8 mouse cellular contexts compared by ENCODE assay signal in genomic region chr5:138116255-138117198, GRCm38 (mm10). TPM values are rescaled to one million over a fixed set of nuclear protein-coding genes. Genes with fewer than 3 reads are reported as not detected.
A peak's percentile ranks its signal among the peaks of the same experiment; 100 is the strongest.
DNase-seq lines count a peak whose midpoint lies in the region; ATAC-seq lines count a peak whose summit lies in the region.

Zscan21 (plus strand) TSS chr5:138116903.

- no peaks in the 10 kb centered on the region for H3K9me3 ChIP-seq in hindbrain, embryonic 12.5 days (replicated peaks)

- H3K4me2 ChIP-seq in hindbrain, embryonic 12.5 days (replicated peaks), result peak within 1 kb of the TSS; percentile 73

- WGBS in hindbrain, embryonic 12.5 days, result 7% methylated on average over 38 of the region's 38 CpGs

- H3K4me3 ChIP-seq in hindbrain, embryonic 12.5 days, result peak within 1 kb of the TSS; percentile 58

- ATAC-seq in hindbrain, embryonic 12.5 days (ENCODE audit: low FRiP score), result peak; percentile 98

- peak within 1 kb of the TSS; percentile 90 for H3K27ac ChIP-seq in hindbrain, embryonic 12.5 days

- peaks cover 12% of the 10 kb centered on the region for H3K4me1 ChIP-seq in hindbrain, embryonic 12.5 days

- H3K36me3 ChIP-seq in hindbrain, embryonic 12.5 days, result peaks cover 20% of the 10 kb centered on the region

- DNase-seq in NIH3T3 (ENCODE audit: low read depth), result peak; percentile 97
- peak; percentile 93 for DNase-seq in cerebellum, postnatal 10 days
- DNase-seq in frontal cortex, postnatal 10 days (ENCODE audit: low spot score in 2 of 2), result peak; percentile 81 to 87
- DNase-seq in layer of hippocampus, postnatal 14 days (ENCODE audit: low spot score in 2 of 2), result peak; percentile 82 to 91
- peak; percentile 90 for DNase-seq in lung, postnatal 14 days
- peak; percentile 83 for DNase-seq in retina, adult 2 months (ENCODE audit: low read depth, low spot score)
- peak; percentile 87 to 89 for DNase-seq in thymus, postnatal 36 days

- peak within 1 kb of the TSS; percentile 70 for H3K9ac ChIP-seq in hindbrain, embryonic 12.5 days

- H3K27me3 ChIP-seq in hindbrain, embryonic 12.5 days, result no peaks in the 10 kb centered on the region

RNA-seq across cellular contexts. Expression of gene Zscan21, which starts in this region (rescaled TPM):
- polyA plus RNA-seq in hindbrain, embryonic 12.5 days (2016; fragmentation: Nextera tagmentation; extraction: Ambion mirVana), result 93.8 and 95.8 TPM in 2 replicates
- total RNA-seq in layer of hippocampus, postnatal 14 days (2021), result 10 to 100 TPM; 18.2 to 18.3 TPM

Comparison
In these comparisons a context has a peak if more than half of its experiments do, and no peak if none do; other contexts are left out.
1. Peak in every context shown above with its lines: DNase-seq, ATAC-seq, H3K4me3 ChIP-seq and H3K27ac ChIP-seq.